Mouse (Mus musculus): Measurements from ENCODE around the gene Med24. TPM values are rescaled to one million over a fixed set of nuclear protein-coding genes. Genes with fewer than 3 reads are reported as not detected.

Gene Med24
- polyA plus RNA-seq, 1 experiment: 33.1 TPM

DNA sequence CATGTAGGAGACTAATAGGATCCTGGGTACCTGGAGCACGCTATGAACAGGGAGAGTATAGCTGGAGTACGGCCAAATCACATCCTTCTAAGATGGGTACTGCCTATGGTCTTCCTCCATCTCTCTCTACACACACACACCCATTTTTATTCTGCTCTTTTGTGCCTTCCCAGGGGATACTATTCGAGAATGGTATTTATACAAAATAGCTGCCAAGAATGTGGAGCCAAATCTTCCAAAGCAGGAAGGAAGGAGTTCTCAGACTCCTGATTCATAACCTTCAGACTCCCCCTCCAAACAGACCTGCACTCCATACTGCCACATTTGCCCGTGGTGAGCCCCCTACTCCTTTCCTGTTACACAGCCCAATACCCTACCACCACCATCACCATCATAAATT, 1.5 kb upstream of the Med24 start:
- Histone ChIP-seq H3K36me3 (ENCODE audit: control insufficient read depth, insufficient read depth) (peaks cover 7% of the 10 kb centered on the region), H3K4me3 (ENCODE audit: insufficient read depth, poor library complexity, severe bottlenecking) (no peak overlapping the region), H3ac (ENCODE audit: control insufficient read depth, insufficient read length, low read depth) (no peak overlapping the region), H3K27me3 (ENCODE audit: control insufficient read depth, insufficient read depth, insufficient read length) (peaks cover 5% of the 10 kb centered on the region), H3K79me2 (ENCODE audit: control insufficient read depth, insufficient read depth) (peaks cover 9% of the 10 kb centered on the region), H3K79me3 (ENCODE audit: low read depth) (no peaks in the 10 kb centered on the region)
- TF ChIP-seq USF1 (IDR thresholded peaks at IDR 0.05; ENCODE audit: low read depth): no peak

- H3K79me2 ChIP-seq (ENCODE audit: control insufficient read depth, insufficient read depth): peaks cover 9% of the 10 kb centered on the region
- no peaks in the 10 kb centered on the region for H3K27me3 ChIP-seq (ENCODE audit: control insufficient read depth, insufficient read depth, insufficient read length)
- no peak overlapping the region for H3K4me3 ChIP-seq (ENCODE audit: insufficient read depth, poor library complexity, severe bottlenecking)
- H3ac ChIP-seq (ENCODE audit: control insufficient read depth, insufficient read length, low read depth): no peak overlapping the region
- no peak for TF ChIP-seq CTCF (IDR thresholded peaks at IDR 0.05; ENCODE audit: control insufficient read depth, insufficient read depth, insufficient read length)
- no peak for TF ChIP-seq MAX (IDR thresholded peaks at IDR 0.05)
- no peak for TF ChIP-seq MYOD1 (IDR thresholded peaks at IDR 0.05; ENCODE audit: control insufficient read depth, insufficient read length, low read depth)
- TF ChIP-seq FOSL1 (IDR thresholded peaks at IDR 0.05; ENCODE audit: insufficient read depth, low read length, poor library complexity, severe bottlenecking): no peak
- TF ChIP-seq MYOG (IDR thresholded peaks at IDR 0.05; ENCODE audit: control insufficient read depth, extremely low read depth, insufficient read length): no peak
- no peak for TF ChIP-seq CEBPB (IDR thresholded peaks at IDR 0.05; ENCODE audit: low read depth)
- TF ChIP-seq USF1 (IDR thresholded peaks at IDR 0.05; ENCODE audit: low read depth): no peak
- H3K36me3 ChIP-seq (ENCODE audit: control insufficient read depth, insufficient read depth): peaks cover 10% of the 10 kb centered on the region
- no peaks in the 10 kb centered on the region for H3K79me3 ChIP-seq (ENCODE audit: low read depth)
Observed at GRCm38 (mm10) chr11:98725926-98726506, 3.2 kb downstream of the Med24 start.

DNA sequence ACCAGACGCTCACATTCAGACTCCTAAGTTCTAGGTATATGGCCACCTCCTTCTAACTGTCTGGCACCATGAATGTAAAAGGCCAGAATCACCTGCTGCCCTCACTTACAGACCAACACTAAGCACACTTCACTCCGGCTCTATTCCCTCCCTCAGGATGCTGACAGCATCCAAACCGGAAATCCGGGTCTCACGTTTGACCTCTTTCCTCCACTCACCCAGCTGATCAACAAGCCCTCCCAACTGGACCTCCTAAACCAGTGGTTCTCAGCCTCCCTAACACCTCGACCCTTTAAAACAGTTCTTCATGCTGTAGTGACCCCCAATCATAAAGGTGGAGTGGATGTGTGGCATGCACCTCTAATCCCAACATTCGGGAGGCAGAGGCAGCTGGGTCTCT, 6.1 kb downstream of the Med24 start:
- Histone ChIP-seq H3K79me2 (ENCODE audit: control insufficient read depth, insufficient read depth) (no peaks in the 10 kb centered on the region), H3K27me3 (ENCODE audit: control insufficient read depth, insufficient read depth, insufficient read length) (no peaks in the 10 kb centered on the region), H3K4me3 (ENCODE audit: insufficient read depth, poor library complexity, severe bottlenecking) (no peak overlapping the region), H3ac (ENCODE audit: control insufficient read depth, insufficient read length, low read depth) (no peak overlapping the region), H3K36me3 (ENCODE audit: control insufficient read depth, insufficient read depth) (peaks cover 10% of the 10 kb centered on the region), H3K79me3 (ENCODE audit: low read depth) (no peaks in the 10 kb centered on the region)
- no peak for TF ChIP-seq MAX (IDR thresholded peaks at IDR 0.05)
- no peak for TF ChIP-seq USF1 (IDR thresholded peaks at IDR 0.05; ENCODE audit: low read depth)
- no peak for TF ChIP-seq CEBPB (IDR thresholded peaks at IDR 0.05; ENCODE audit: low read depth)
- no peak for TF ChIP-seq FOSL1 (IDR thresholded peaks at IDR 0.05; ENCODE audit: insufficient read depth, low read length, poor library complexity, severe bottlenecking)
- TF ChIP-seq MYOD1 (IDR thresholded peaks at IDR 0.05; ENCODE audit: control insufficient read depth, insufficient read length, low read depth): no peak
- no peak for TF ChIP-seq MYOG (IDR thresholded peaks at IDR 0.05; ENCODE audit: control insufficient read depth, extremely low read depth, insufficient read length)
- TF ChIP-seq CTCF (IDR thresholded peaks at IDR 0.05; ENCODE audit: control insufficient read depth, insufficient read depth, insufficient read length): no peak

DNA sequence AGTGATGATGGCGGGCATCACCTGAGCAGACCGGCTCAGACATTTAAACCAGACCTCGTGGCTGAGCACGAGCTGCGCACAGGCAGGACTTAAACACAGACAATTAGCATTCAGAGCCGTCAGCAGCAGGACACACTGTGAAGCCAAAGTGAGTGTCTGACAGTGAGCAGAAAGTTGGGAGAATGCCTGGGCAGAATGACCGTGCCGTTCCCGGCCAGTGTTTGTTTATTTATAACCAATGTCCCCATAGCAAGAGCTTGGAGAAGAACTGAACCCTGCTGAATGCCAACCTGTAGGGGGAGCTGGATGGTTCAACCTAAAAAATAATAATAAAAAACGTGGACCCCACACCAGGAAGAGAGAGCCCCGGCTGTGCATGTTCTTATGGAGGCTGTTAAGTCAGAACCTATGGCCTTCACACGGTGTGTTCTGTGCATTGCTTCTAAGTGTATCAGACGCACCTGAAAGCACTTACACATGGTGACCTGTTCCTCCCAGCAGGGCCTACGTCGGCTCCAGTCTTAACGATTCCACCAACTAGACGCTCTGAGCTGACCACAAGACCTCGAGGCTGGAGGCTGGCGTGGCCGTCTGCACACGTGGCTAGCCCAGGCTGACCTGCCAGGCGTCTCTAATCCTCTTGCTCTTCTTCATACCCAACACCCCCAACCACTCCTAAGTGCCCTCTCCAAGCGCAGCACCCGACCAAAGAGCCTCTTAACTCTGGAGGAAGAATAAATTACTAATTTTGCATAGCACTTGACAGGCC, 7.6 kb downstream of the Med24 start:
- H3K4me3 ChIP-seq (ENCODE audit: insufficient read depth, poor library complexity, severe bottlenecking): no peak overlapping the region
- no peaks in the 10 kb centered on the region for H3K79me3 ChIP-seq (ENCODE audit: low read depth)
- peaks cover 15% of the 10 kb centered on the region for H3K36me3 ChIP-seq (ENCODE audit: control insufficient read depth, insufficient read depth)
- no peaks in the 10 kb centered on the region for H3K79me2 ChIP-seq (ENCODE audit: control insufficient read depth, insufficient read depth)
- no peaks in the 10 kb centered on the region for H3K27me3 ChIP-seq (ENCODE audit: control insufficient read depth, insufficient read depth, insufficient read length)
- no peak overlapping the region for H3ac ChIP-seq (ENCODE audit: control insufficient read depth, insufficient read length, low read depth)
- TF ChIP-seq USF1 (IDR thresholded peaks at IDR 0.05; ENCODE audit: low read depth) (no peak), CTCF (IDR thresholded peaks at IDR 0.05; ENCODE audit: control insufficient read depth, insufficient read depth, insufficient read length) (no peak), MYOG (IDR thresholded peaks at IDR 0.05; ENCODE audit: control insufficient read depth, extremely low read depth, insufficient read length) (no peak), FOSL1 (IDR thresholded peaks at IDR 0.05; ENCODE audit: insufficient read depth, low read length, poor library complexity, severe bottlenecking) (no peak)

DNA sequence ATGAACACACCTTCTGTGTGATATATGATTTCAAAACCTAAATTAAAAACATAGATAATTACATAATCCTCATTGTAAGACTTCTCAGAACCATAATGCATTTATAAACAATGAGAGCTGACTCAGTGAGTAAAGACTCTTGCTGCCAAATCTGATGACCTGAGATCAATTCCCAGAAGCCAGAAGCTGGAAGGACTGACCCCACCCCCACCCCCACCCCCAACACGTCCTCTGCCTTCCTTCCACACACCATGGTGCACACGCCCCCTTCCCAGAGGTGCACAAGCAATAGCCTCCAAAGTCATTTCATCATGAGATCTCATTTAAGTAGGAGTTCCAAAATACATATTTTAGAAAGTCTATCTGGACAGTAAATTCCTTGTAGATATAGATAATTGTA, 8.5 kb downstream of the Med24 start:
- no peak for TF ChIP-seq CEBPB (IDR thresholded peaks at IDR 0.05; ENCODE audit: low read depth)
- no peak for TF ChIP-seq CTCF (IDR thresholded peaks at IDR 0.05; ENCODE audit: control insufficient read depth, insufficient read depth, insufficient read length)
- no peak for TF ChIP-seq MAX (IDR thresholded peaks at IDR 0.05)
- no peak for TF ChIP-seq FOSL1 (IDR thresholded peaks at IDR 0.05; ENCODE audit: insufficient read depth, low read length, poor library complexity, severe bottlenecking)
- no peak for TF ChIP-seq USF1 (IDR thresholded peaks at IDR 0.05; ENCODE audit: low read depth)
- no peak for TF ChIP-seq MYOG (IDR thresholded peaks at IDR 0.05; ENCODE audit: control insufficient read depth, extremely low read depth, insufficient read length)
- no peak for TF ChIP-seq MYOD1 (IDR thresholded peaks at IDR 0.05; ENCODE audit: control insufficient read depth, insufficient read length, low read depth)

DNA sequence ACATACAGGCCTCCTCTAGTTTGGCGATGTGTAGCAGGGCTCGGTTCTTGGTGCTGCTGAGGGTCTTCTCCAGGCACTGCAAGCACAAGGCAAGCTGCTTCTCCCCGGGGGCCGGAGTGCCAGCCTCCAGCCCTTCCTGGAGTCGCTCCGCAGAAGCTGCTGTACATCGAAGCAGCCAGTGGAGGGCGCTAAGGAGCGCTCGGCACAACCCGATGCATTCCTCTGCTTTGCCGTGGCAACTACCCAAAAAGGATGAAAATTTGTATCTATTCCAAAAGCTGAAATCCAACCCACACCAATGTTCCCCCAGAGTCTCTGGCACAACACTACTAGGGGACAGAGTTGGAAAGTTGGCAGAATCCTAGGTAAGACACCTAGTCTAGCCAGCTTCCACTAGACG, 11.3 kb downstream of the Med24 start:
- Histone ChIP-seq H3K27me3 (ENCODE audit: control insufficient read depth, insufficient read depth, insufficient read length) (no peaks in the 10 kb centered on the region), H3K36me3 (ENCODE audit: control insufficient read depth, insufficient read depth) (peaks cover 40% of the 10 kb centered on the region), H3ac (ENCODE audit: control insufficient read depth, insufficient read length, low read depth) (no peak overlapping the region), H3K4me3 (ENCODE audit: insufficient read depth, poor library complexity, severe bottlenecking) (no peak overlapping the region), H3K79me2 (ENCODE audit: control insufficient read depth, insufficient read depth) (no peaks in the 10 kb centered on the region), H3K79me3 (ENCODE audit: low read depth) (no peaks in the 10 kb centered on the region)
- no peak for TF ChIP-seq CEBPB (IDR thresholded peaks at IDR 0.05; ENCODE audit: low read depth)
- TF ChIP-seq CTCF (IDR thresholded peaks at IDR 0.05; ENCODE audit: control insufficient read depth, insufficient read depth, insufficient read length): peak; percentile 78

More for the DNA sequence above, 8.5 kb downstream of the Med24 start:
- no peak overlapping the region for H3ac ChIP-seq (ENCODE audit: control insufficient read depth, insufficient read length, low read depth)
- no peaks in the 10 kb centered on the region for H3K27me3 ChIP-seq (ENCODE audit: control insufficient read depth, insufficient read depth, insufficient read length)
- peaks cover 22% of the 10 kb centered on the region for H3K36me3 ChIP-seq (ENCODE audit: control insufficient read depth, insufficient read depth)
- H3K4me3 ChIP-seq (ENCODE audit: insufficient read depth, poor library complexity, severe bottlenecking): no peak overlapping the region
- no peaks in the 10 kb centered on the region for H3K79me2 ChIP-seq (ENCODE audit: control insufficient read depth, insufficient read depth)
- H3K79me3 ChIP-seq (ENCODE audit: low read depth): no peaks in the 10 kb centered on the region

Data from C2C12 (cell line).